Mouse (Mus musculus): ENCODE data around the gene Bhlhb9. TPM values are rescaled to one million over a fixed set of nuclear protein-coding genes. Genes with fewer than 3 reads are reported as not detected.

Bhlhb9 gene
- total and polyA plus RNA-seq, 2 experiments from 2014 or later: 47.6 to 98.2 TPM

- no peak for TF ChIP-seq CTCF (IDR thresholded peaks at IDR 0.05; ENCODE audit: low read depth)
- no peaks in the 10 kb centered on the region for H3K36me3 ChIP-seq (ENCODE audit: insufficient read depth, low read length)
- WGBS: 76% methylated on average over 1 of the region's 1 CpGs
These were observed 79.3 kb downstream of the Bhlhb9 start for GRCm38 (mm10) chrX:135876679-135877078.

DNA sequence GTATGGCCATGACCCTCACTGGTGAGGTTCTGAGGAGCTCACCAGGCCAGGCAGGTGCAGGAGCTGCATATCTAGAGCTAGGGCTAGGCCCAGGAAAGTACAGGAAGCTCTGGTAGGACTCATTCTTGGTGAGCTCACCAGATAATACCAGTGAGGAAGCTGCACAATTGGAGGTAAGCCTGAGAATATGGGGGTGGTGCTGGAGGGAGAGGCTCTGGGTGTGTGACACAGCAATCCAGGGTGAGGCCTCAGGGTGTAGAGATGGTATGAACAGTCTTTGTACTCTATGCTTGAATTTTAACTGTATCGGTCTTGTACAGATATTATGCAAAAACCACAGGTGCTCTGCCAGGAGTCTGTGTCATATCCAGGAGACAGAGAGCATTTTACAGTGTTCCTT is 82.2 kb downstream of the Bhlhb9 start:
- Histone ChIP-seq H3K4me1 (ENCODE audit: insufficient read depth, low read length) (no peaks in the 10 kb centered on the region), H3K27ac (no peak overlapping the region), H3K27me3 (ENCODE audit: insufficient read depth, low read length) (no peaks in the 10 kb centered on the region), H3K4me3 (ENCODE audit: low read length) (no peak overlapping the region), H3K9me3 (ENCODE audit: low read length) (no peaks in the 10 kb centered on the region), H3K9ac (replicated peaks; ENCODE audit: low read length) (no peak overlapping the region), H3K4me2 (ENCODE audit: low read depth, low read length) (no peak overlapping the region), H3K36me3 (ENCODE audit: insufficient read depth, low read length) (no peaks in the 10 kb centered on the region)
- ATAC-seq: no peak
- DNase-seq (ENCODE audit: low spot score): no peak
- 95% methylated on average over 1 of the region's 1 CpGs for WGBS
- no peak for TF ChIP-seq CTCF (IDR thresholded peaks at IDR 0.05; ENCODE audit: low read depth)

More at GRCm38 (mm10) chrX:135876679-135877078, 79.3 kb downstream of the Bhlhb9 start:
- H3K4me2 ChIP-seq (ENCODE audit: low read depth, low read length): no peak overlapping the region
- H3K27me3 ChIP-seq (ENCODE audit: insufficient read depth, low read length): no peaks in the 10 kb centered on the region
- no peak overlapping the region for H3K9ac ChIP-seq (replicated peaks; ENCODE audit: low read length)
- no peaks in the 10 kb centered on the region for H3K9me3 ChIP-seq (ENCODE audit: low read length)
- H3K27ac ChIP-seq: no peak overlapping the region
- no peaks in the 10 kb centered on the region for H3K4me1 ChIP-seq (ENCODE audit: insufficient read depth, low read length)
- no peak overlapping the region for H3K4me3 ChIP-seq (ENCODE audit: low read length)
- ATAC-seq (no peak), DNase-seq (ENCODE audit: low spot score) (no peak)

DNA sequence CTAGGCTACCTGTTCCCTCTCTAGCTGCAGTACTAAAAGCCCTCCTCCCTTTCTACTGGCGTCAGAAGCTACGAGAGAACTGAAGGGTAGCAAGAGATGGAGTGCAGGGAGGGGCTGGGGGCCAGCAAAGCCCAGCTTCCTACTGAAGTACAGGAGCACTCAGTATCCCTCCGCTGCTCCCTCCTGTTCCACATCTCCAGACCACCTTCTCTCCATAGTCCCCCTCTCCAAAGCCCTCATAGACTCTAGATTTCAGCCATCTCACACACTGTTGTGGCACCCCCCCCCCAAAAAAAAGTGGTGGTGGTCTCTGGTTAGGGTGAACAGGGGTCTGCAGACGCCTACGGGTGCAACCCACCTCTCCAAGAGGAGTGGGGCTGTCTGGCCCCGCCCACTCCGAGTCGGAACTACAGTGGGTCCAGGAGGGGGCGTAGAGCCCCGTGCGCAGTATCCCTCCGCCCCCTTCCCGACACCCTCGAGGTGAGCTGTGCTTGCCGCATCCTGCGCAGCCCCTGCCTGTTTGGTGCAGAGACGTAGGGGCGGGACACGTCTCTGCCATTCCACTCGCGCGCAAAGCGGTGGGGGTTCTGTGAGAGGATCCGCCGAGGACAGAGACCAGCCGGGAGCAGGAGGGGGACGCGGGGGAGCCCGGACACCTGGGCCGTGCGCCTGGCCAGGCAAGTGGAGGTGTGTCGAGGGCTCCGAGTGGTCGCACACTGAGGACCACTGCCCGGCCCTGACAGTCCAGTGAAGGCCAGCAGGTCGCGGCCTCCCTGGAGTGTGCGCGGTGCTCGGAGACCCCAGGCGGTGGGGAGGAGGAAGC is 88.2 kb downstream of the Bhlhb9 start:
- Histone ChIP-seq H3K4me3 (ENCODE audit: low read length) (peak overlapping the region; percentile 64), H3K4me2 (ENCODE audit: low read depth, low read length) (peak overlapping the region; percentile 54), H3K36me3 (ENCODE audit: insufficient read depth, low read length) (0 out of 2 replicates have a peak, but pooled peaks cover 3% of the 10 kb centered on the region), H3K9ac (replicated peaks; ENCODE audit: low read length) (peak overlapping the region; percentile 77), H3K4me1 (ENCODE audit: insufficient read depth, low read length) (no peaks in the 10 kb centered on the region), H3K27ac (peak overlapping the region; percentile 89), H3K9me3 (ENCODE audit: low read length) (no peaks in the 10 kb centered on the region), H3K27me3 (ENCODE audit: insufficient read depth, low read length) (no peaks in the 10 kb centered on the region)
- WGBS: 41% methylated on average over 41 of the region's 41 CpGs
- DNase-seq (ENCODE audit: low spot score) (peak; percentile 90), ATAC-seq (peak; percentile 98)
- TF ChIP-seq CTCF (IDR thresholded peaks at IDR 0.05; ENCODE audit: low read depth): peak; percentile 34

DNA sequence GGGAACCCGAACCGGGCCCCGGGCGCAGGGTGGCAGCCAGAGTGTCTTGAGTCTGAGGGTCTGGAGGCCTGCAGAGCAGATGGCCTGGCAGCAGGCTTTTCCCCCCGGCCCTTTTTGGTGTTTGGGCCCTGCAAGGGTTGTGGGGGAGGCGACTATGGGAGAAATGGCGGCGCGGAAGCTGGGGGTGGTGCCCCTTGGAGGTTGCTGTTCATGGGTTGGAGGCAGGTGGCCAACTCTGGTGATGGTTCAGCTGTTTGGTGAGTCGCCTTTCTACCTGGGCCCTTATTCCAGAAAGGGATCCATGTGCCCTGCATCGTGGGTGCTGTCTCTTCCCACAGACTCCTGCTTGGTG is 88.8 kb downstream of the Bhlhb9 start:
- Histone ChIP-seq H3K4me1 (ENCODE audit: insufficient read depth, low read length) (no peaks in the 10 kb centered on the region), H3K4me2 (ENCODE audit: low read depth, low read length) (peak overlapping the region; percentile 54), H3K27ac (peak overlapping the region; percentile 89), H3K9me3 (ENCODE audit: low read length) (no peaks in the 10 kb centered on the region), H3K27me3 (ENCODE audit: insufficient read depth, low read length) (no peaks in the 10 kb centered on the region), H3K36me3 (ENCODE audit: insufficient read depth, low read length) (0 out of 2 replicates have a peak, but pooled peaks cover 3% of the 10 kb centered on the region), H3K9ac (replicated peaks; ENCODE audit: low read length) (peak overlapping the region; percentile 77), H3K4me3 (ENCODE audit: low read length) (peak overlapping the region; percentile 64)
- ATAC-seq (no peak; the same call in 1 of the 2 replicates), DNase-seq (ENCODE audit: low spot score) (peak; percentile 47)
- WGBS: 44% methylated on average over 8 of the region's 11 CpGs
- no peak for TF ChIP-seq CTCF (IDR thresholded peaks at IDR 0.05; ENCODE audit: low read depth)

- Histone ChIP-seq H3K27ac (0 out of 2 replicates have a peak overlapping the region, but pooled peaks have one; percentile 20), H3K36me3 (ENCODE audit: insufficient read depth, low read length) (no peaks in the 10 kb centered on the region), H3K4me1 (ENCODE audit: insufficient read depth, low read length) (no peaks in the 10 kb centered on the region), H3K9me3 (ENCODE audit: low read length) (no peaks in the 10 kb centered on the region), H3K9ac (replicated peaks; ENCODE audit: low read length) (no peak overlapping the region), H3K27me3 (ENCODE audit: insufficient read depth, low read length) (no peaks in the 10 kb centered on the region), H3K4me3 (ENCODE audit: low read length) (no peak overlapping the region), H3K4me2 (ENCODE audit: low read depth, low read length) (no peak overlapping the region)
- ATAC-seq (peak; percentile 71), DNase-seq (ENCODE audit: low spot score) (no peak)
- WGBS: 78% methylated on average over 4 of the region's 4 CpGs
- TF ChIP-seq CTCF (IDR thresholded peaks at IDR 0.05; ENCODE audit: low read depth): no peak
These were observed 119.2 kb downstream of the Bhlhb9 start for GRCm38 (mm10) chrX:135916580-135916979.

GRCm38 (mm10) chrX:135917116-135917515 is 119.7 kb downstream of the Bhlhb9 start:
- 49% methylated on average over 1 of the region's 1 CpGs for WGBS
- H3K9ac ChIP-seq (replicated peaks; ENCODE audit: low read length): no peak overlapping the region
- peak; percentile 44 for DNase-seq (ENCODE audit: low spot score)
- H3K4me2 ChIP-seq (ENCODE audit: low read depth, low read length): no peak overlapping the region
- ATAC-seq: no peak
- H3K4me3 ChIP-seq (ENCODE audit: low read length): no peak overlapping the region
- H3K9me3 ChIP-seq (ENCODE audit: low read length): no peaks in the 10 kb centered on the region
- no peaks in the 10 kb centered on the region for H3K36me3 ChIP-seq (ENCODE audit: insufficient read depth, low read length)
- TF ChIP-seq CTCF (IDR thresholded peaks at IDR 0.05; ENCODE audit: low read depth): no peak
- no peaks in the 10 kb centered on the region for H3K4me1 ChIP-seq (ENCODE audit: insufficient read depth, low read length)
- no peak overlapping the region for H3K27ac ChIP-seq
- no peaks in the 10 kb centered on the region for H3K27me3 ChIP-seq (ENCODE audit: insufficient read depth, low read length)

DNA sequence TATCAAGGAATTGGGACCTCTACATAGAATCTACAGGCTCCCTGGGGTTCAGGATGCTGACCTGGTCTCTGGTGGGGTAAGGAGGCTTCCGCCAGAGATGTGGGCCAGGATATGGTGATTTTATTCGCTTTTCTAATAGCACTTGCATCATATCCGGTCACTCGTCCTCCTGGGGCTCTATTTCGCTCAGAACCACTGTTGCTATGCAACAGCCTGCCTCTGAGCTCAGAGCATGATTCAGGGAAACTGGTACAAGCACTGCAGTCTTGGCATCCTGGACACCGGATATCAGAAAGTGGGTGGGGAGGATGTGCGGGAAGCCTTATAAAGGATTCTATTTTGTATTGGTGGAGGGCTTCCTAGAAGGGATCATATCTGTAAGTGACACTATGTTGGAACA is 124.8 kb downstream of the Bhlhb9 start:
- Histone ChIP-seq H3K4me3 (ENCODE audit: low read length) (no peak overlapping the region), H3K36me3 (ENCODE audit: insufficient read depth, low read length) (no peaks in the 10 kb centered on the region), H3K4me2 (ENCODE audit: low read depth, low read length) (no peak overlapping the region), H3K27me3 (ENCODE audit: insufficient read depth, low read length) (no peaks in the 10 kb centered on the region), H3K9ac (replicated peaks; ENCODE audit: low read length) (no peak overlapping the region), H3K9me3 (ENCODE audit: low read length) (no peaks in the 10 kb centered on the region), H3K27ac (no peak overlapping the region), H3K4me1 (ENCODE audit: insufficient read depth, low read length) (no peaks in the 10 kb centered on the region)
- WGBS: 60% methylated on average over 7 of the region's 7 CpGs
- peak; percentile 85 for ATAC-seq
- peak; percentile 59 for DNase-seq (ENCODE audit: low spot score)
- TF ChIP-seq CTCF (IDR thresholded peaks at IDR 0.05; ENCODE audit: low read depth): no peak
